Mouse (Mus musculus): ENCODE data around the gene Olfml2a. TPM values are rescaled to one million over a fixed set of nuclear protein-coding genes. Genes with fewer than 3 reads are reported as not detected.

Olfml2a gene
- polyA plus RNA-seq, 3 experiments from 2014 or later: 0.12 TPM; not detected in 2

DNA sequence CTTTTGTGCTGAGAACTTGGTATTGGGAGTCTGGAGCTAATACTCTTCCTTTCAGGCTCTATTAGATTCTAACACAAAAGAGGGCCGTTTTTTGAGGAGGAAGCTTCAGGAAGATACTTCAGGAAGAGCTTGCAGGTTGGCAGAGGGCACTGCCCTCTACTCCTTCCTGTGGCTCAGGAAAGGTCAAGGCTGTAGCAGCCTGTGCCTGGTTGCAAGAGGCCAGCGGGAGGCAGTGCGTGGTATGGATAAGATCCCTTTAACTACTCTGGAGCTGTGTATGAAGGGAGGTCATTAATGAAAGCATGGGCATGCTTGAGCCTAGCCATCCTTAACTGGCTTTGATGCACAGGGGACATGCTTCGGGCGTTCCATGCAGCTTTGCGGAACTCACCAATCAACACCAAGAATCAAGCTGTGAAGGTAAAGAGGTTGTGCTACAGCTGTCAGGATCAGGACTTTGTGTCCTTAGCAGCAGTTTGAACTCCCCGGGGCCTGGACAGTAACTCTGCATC, 81.0 kb downstream of the Olfml2a start:
- no peak for ATAC-seq

Other genes starting within 250 kb of the Olfml2a start
- not detected for gene Nr5a1, start 217.4 kb upstream of the Olfml2a start, polyA plus RNA-seq (2017; shearing (Covaris generic))
- gene Nr6a1, start 4.3 kb upstream of the Olfml2a start, polyA plus RNA-seq (2017; shearing (Covaris generic)): under 1 TPM; 0.37 to 0.63 (median 0.54) TPM
- gene Wdr38, start 65.5 kb downstream of the Olfml2a start, polyA plus RNA-seq (2017; shearing (Covaris generic)): 1 to 10 TPM in 1 of 3 experiments, under 1 TPM in 2; 0.28 to 1.5 (median 0.63) TPM
- gene Arpc5l, start 73.4 kb downstream of the Olfml2a start, polyA plus RNA-seq (2017; shearing (Covaris generic)): 100 to 1,000 TPM; 111 to 141 (median 119) TPM
- 1,000 to 10,000 TPM; 1,176 to 2,203 (median 2,023) TPM for gene Rpl35, start 73.6 kb downstream of the Olfml2a start, polyA plus RNA-seq (2017; shearing (Covaris generic))
- 10 to 100 TPM; 24.0 to 38.2 (median 35.3) TPM for gene Golga1, start 133.6 kb downstream of the Olfml2a start, polyA plus RNA-seq (2017; shearing (Covaris generic))

Data from inflammation-experienced regulatory T-cells, adult 6 months (primary cell).